Mouse (Mus musculus) bone marrow macrophage, adult 2 months (primary cell): ENCODE data around the gene Zfp831.

Experiments used
- CTCF ChIP-seq: IDR thresholded peaks from 2 replicates; pipeline ENCODE4 v1.5.1; 2012; ENCODE audit warnings: low read depth, mild to moderate bottlenecking, low read length, moderate library complexity
- POLR2A ChIP-seq: IDR thresholded peaks from 2 replicates; pipeline ENCODE4 v1.6.1; 2012; ENCODE audit warnings: mild to moderate bottlenecking, low read depth, low read length, borderline replicate concordance

- TF ChIP-seq CTCF (no peak), POLR2A (no peak)
Observed at GRCm38 (mm10) chr2:174735270-174735669, 91.9 kb downstream of the Zfp831 start.
